Mouse (Mus musculus) brain, embryonic 14.5 days (tissue): ENCODE data around the gene Zmiz2.

Experiments
- CTCF ChIP-seq: fragments of 200-500 bp; IDR thresholded peaks from 2 replicates; pipeline ENCODE4 v1.5.1; 2012; ENCODE audit warnings: inconsistent platforms, mild to moderate bottlenecking, moderate library complexity, borderline replicate concordance; ENCODE audit not compliant: insufficient read depth, insufficient read length; ENCODE audit errors: extremely low read depth
- POLR2A ChIP-seq: fragments of 200-500 bp; IDR thresholded peaks from 2 replicates; pipeline ENCODE4 v1.6.1; 2012; ENCODE audit warnings: mild to moderate bottlenecking, inconsistent platforms, borderline replicate concordance; ENCODE audit not compliant: poor library complexity, insufficient read depth, insufficient read length, severe bottlenecking; ENCODE audit errors: extremely low read depth

DNA sequence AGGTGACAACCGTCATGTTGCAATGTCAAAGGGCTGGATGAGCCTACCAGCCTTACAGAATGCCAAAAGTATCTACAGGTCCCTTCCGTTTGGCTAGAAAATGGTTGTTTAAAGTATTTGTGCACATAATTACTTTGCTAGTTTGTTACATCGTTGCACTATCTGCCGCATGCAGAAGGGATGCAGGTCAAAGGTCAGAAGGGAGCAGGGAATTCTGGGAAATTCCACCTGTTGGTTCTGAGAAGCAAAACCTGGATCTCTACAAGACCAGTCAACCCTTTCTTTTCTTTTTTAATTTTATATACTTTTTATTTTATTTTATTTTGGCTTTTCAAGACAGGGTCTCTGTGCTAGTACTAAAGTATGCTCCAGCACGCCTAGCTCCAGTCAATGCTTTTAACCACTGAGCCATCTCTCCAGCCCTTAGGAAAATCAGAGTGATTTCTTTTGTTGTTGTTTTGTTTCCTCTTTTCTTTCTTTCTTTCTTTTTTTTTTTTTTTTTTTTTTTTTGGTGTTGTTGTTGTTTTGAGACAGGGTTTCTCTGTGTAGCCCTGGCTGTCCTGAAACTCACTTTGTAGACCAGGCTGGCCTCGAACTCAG lies 648 bp upstream of the Zmiz2 start:
- no peak for TF ChIP-seq CTCF
- no peak for TF ChIP-seq POLR2A
